Mouse (Mus musculus): ENCODE data around the gene Sox5.

DNA sequence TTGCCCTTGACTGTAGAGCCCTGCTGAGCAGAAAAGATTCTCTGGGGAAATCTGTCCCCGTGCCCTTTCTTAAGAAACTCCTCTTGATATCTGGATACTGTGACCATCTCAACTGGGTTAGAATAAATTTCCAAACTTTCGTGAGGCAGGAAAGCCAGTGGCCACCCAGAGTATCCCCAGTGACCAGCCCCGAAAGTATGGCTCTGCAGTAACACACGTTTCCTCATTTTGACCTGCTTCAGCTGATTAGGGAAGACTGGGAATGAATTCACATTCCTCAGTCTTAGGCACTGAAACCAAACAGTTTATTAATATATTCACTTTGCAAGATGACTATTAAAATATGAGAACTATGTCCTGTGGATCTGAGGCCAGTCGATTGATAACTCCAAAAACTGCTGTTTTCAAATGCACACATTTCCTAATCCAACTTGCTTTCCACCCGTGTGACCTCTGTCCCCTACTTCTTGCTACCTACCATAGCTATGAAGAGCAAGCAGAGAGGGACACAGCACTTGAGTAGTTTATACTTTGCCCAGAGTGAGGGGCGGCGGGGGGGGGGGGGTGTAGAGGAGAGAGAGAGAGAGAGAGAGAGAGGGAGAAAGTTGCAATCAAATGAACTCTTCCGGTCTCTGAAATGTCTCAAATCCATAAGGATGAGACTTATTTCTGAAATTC, 1.0 kb downstream of the Sox5 start:
- TF ChIP-seq CTCF (IDR thresholded peaks at IDR 0.05) (no peak), EP300 (IDR thresholded peaks at IDR 0.05; ENCODE audit: insufficient read depth, low read depth, low read length) (no peak)

Measured in heart, adult 2 months (tissue).